Mouse (Mus musculus) small intestine, adult 2 months (tissue): ENCODE data around the gene Fam92b. TPM values are rescaled to one million over a fixed set of nuclear protein-coding genes. Genes with fewer than 3 reads are reported as not detected.

Source experiments
- H3K27ac ChIP-seq: fragments of 200-500 bp; 2 replicates; pipeline ENCODE4 v1.5.1; 2012; ENCODE audit warnings: low read depth, low read length, control low read depth, inconsistent platforms; ENCODE audit not compliant: insufficient read depth
- H3K27me3 ChIP-seq: fragments of 200-500 bp; 2 replicates; pipeline ENCODE4 v1.6.1; 2012; ENCODE audit warnings: mild to moderate bottlenecking, moderate library complexity, low read length, inconsistent platforms; ENCODE audit not compliant: control insufficient read depth, insufficient read depth
- H3K36me3 ChIP-seq: fragments of 200-500 bp; 2 replicates; pipeline ENCODE4 v1.6.1; 2012; ENCODE audit warnings: mild to moderate bottlenecking, low read length, control low read depth, inconsistent platforms; ENCODE audit not compliant: control insufficient read depth, insufficient read depth
- H3K4me1 ChIP-seq: fragments of 200-500 bp; 2 replicates; pipeline ENCODE4 v1.6.1; 2012; ENCODE audit warnings: low read length, inconsistent platforms, mixed read lengths; ENCODE audit not compliant: control insufficient read depth, insufficient read depth, insufficient read length
- H3K4me3 ChIP-seq: fragments of 200-500 bp; 2 replicates; pipeline ENCODE4 v1.5.1; 2012; ENCODE audit warnings: low read depth, mild to moderate bottlenecking, control low read depth, inconsistent platforms, low read length, moderate library complexity
- CTCF ChIP-seq: fragments of 200-500 bp; IDR thresholded peaks from 2 replicates; pipeline ENCODE4 v1.5.1; 2012; ENCODE audit warnings: low read depth, mild to moderate bottlenecking, control low read depth, inconsistent platforms, low read length, moderate library complexity, mixed read lengths; ENCODE audit not compliant: insufficient replicate concordance, insufficient read length; ENCODE audit errors: extremely low read depth
- POLR2A ChIP-seq: fragments of 200-500 bp; IDR thresholded peaks from 2 replicates; pipeline ENCODE4 v1.6.1; 2012; ENCODE audit warnings: low read depth, mild to moderate bottlenecking, control low read depth, inconsistent platforms, low read length, moderate library complexity
- WGBS: fragments of 180-500 bp; shearing (Covaris S2); methylation state at CpG from one replicate; pipeline ENCODE4 v1.1.7; 2018; 5-methylcytosine and 5-hydroxymethylcytosine counted together
- polyA plus RNA-seq: library from polyadenylated mRNA; depleted of rRNA; stranded (reverse); fragments of >200 nt; gene quantifications from 2 replicates; pipeline ENCODE4 v1.2.3, GENCODE M21; 2012

Fam92b gene
- polyA plus RNA-seq, 1 experiment, result not detected

GRCm38 (mm10) chr8:120205916-120206315, 28.6 kb upstream of the Fam92b start:
- no peaks in the 10 kb centered on the region for H3K36me3 ChIP-seq
- H3K4me3 ChIP-seq, result no peak overlapping the region
- H3K4me1 ChIP-seq, result peaks cover 7% of the 10 kb centered on the region
- no peak overlapping the region for H3K27ac ChIP-seq
- no peaks in the 10 kb centered on the region for H3K27me3 ChIP-seq
- WGBS, result 84% methylated on average over 9 of the region's 9 CpGs
- no peak for TF ChIP-seq POLR2A
- no peak for TF ChIP-seq CTCF

- WGBS, result 39% methylated on average over 7 of the region's 7 CpGs
- Histone ChIP-seq H3K27me3 (no peaks in the 10 kb centered on the region), H3K36me3 (no peaks in the 10 kb centered on the region), H3K27ac (no peak overlapping the region), H3K4me3 (no peak overlapping the region), H3K4me1 (peaks cover 7% of the 10 kb centered on the region)
- TF ChIP-seq CTCF, result no peak
- TF ChIP-seq POLR2A, result no peak
These were observed 27.6 kb upstream of the Fam92b start for GRCm38 (mm10) chr8:120204736-120205360.

DNA sequence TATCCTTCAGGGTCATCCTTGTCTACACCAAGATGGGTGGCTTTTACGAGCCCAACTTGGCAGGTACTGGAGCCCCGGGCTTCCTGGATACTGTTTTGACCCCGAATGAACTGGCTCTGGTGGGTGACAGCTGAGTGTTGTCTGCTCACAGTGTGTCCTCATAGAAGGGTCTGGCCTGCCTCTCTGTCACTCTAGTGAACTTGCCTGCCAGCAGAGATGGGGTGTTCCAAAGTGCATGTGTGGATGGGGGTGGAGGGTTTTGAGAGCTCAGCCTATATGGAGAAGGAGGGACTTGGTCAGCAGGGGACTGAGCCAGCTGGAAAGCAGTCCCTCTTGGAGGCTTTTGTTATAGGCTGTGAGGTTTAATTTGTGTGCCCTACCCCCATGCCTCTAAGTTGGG, 25.3 kb upstream of the Fam92b start:
- Histone ChIP-seq H3K36me3 (no peaks in the 10 kb centered on the region), H3K27ac (no peak overlapping the region), H3K4me3 (no peak overlapping the region), H3K4me1 (peaks cover 7% of the 10 kb centered on the region), H3K27me3 (no peaks in the 10 kb centered on the region)
- no peak for TF ChIP-seq POLR2A
- no peak for TF ChIP-seq CTCF
- WGBS, result 64% methylated on average over 3 of the region's 3 CpGs

DNA sequence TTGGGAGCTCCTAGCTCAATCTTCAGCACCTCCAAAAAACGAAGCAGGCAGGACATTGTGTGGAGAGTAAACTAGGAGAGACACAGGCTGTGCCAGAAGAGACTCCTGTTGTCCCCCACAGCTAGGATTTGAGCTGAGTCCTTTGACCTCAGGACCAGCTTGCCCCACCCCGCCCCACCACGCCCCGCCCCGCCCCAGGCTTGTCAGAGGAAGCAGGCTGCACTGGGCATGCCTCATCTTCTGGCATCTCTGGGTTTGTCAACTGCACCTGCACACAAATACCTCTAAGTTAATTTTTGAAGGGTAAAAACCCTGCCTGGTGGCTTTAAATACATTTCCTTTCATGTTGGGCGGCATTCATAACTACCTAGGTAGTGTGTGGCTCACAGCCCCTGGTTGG, 24.1 kb upstream of the Fam92b start:
- TF ChIP-seq POLR2A (no peak), CTCF (no peak)
- WGBS, result 53% methylated on average over 6 of the region's 6 CpGs
- Histone ChIP-seq H3K27me3 (no peaks in the 10 kb centered on the region), H3K36me3 (no peaks in the 10 kb centered on the region), H3K27ac (no peak overlapping the region), H3K4me3 (no peak overlapping the region), H3K4me1 (peaks cover 7% of the 10 kb centered on the region)

DNA sequence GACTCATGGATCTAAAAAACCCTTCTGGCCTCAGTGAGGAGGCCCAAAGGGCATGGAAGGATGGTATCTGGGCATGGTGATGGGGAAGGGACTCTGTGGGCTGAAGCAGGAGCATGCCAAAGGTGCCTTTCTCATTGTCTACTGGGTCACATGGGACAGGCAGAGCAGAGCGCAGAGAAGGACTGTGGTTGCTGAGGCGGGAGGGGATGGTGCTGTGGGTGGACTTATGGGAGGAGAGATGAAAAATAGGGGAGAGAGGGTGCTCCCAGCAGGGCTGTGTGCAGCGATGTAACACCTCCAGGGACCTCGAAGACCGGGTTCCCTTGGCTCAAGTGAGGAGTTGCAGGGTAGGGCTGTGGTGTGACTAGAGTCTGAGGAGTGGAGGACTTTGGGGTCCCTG, 14.9 kb upstream of the Fam92b start:
- no peak overlapping the region for H3K4me3 ChIP-seq
- TF ChIP-seq POLR2A, result no peak
- no peak for TF ChIP-seq CTCF
- H3K36me3 ChIP-seq, result no peaks in the 10 kb centered on the region
- H3K27me3 ChIP-seq, result no peaks in the 10 kb centered on the region
- no peak overlapping the region for H3K27ac ChIP-seq
- 95% methylated on average over 5 of the region's 5 CpGs for WGBS
- peaks cover 5% of the 10 kb centered on the region for H3K4me1 ChIP-seq

DNA sequence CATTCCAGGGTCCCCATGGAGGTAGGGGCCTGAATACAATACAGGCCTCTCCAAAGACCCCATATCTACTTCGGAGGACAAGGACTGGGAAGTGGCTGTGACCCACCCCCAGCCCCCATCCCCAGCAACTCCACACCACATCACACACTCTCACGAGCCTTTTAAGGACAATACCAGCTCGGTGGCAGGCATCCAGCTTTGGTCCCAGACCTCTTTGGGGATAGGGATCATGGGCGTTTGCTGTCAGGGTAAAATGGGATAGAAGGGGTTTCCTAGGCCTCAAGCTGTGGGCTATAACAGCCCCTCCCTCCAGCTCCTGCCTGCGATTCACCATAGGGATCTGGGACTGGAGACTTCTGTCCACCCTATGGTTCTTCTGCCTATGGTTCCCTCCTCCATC, 14.4 kb upstream of the Fam92b start:
- no peak overlapping the region for H3K4me3 ChIP-seq
- TF ChIP-seq CTCF (no peak), POLR2A (no peak)
- 66% methylated on average over 5 of the region's 5 CpGs for WGBS
- H3K27ac ChIP-seq, result no peak overlapping the region
- H3K36me3 ChIP-seq, result no peaks in the 10 kb centered on the region
- H3K27me3 ChIP-seq, result no peaks in the 10 kb centered on the region
- peaks cover 5% of the 10 kb centered on the region for H3K4me1 ChIP-seq

DNA sequence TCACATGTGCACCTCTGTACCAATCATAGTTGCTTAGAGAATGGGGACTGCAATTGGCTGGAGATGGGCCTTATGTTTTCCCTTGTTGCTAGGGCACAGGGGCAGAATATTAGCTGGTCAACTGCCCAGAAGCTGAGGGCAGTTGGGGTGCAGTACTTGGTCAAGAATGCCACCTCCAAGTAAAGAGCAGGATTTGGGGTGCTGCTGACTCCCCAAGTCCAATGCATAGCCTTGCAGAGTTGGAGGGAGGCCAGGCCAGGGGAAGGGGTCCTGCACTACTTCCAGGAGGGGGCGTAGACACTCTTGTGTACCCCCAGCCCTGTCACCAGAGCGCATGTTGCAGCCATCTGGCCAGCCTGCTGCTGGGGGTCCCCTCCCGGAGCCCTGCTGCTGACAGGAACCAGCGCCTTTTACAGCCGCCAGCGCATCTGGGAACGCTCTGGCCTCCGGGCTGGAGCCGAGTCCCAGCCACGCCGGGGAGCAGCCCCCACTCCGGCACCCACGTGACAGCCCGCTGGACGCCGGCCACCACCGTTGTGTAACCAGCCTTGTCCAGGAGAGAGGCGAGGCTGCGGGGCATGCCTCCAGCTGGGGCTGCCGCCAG, 13.6 kb upstream of the Fam92b start:
- WGBS, result 46% methylated on average over 20 of the region's 20 CpGs
- peak overlapping the region; percentile 78 for H3K27ac ChIP-seq
- no peak for TF ChIP-seq POLR2A
- TF ChIP-seq CTCF, result no peak
- H3K27me3 ChIP-seq, result no peaks in the 10 kb centered on the region
- no peaks in the 10 kb centered on the region for H3K36me3 ChIP-seq
- peak overlapping the region; percentile 7; the same call in 1 of the 2 replicates for H3K4me3 ChIP-seq
- peaks cover 7% of the 10 kb centered on the region for H3K4me1 ChIP-seq
